Mouse (Mus musculus): ENCODE measurements around the gene Gar1. TPM values are rescaled to one million over a fixed set of nuclear protein-coding genes. Genes with fewer than 3 reads are reported as not detected.

Gene Gar1
- total RNA-seq (2023) = 10 to 100 TPM; 82.0 to 91.1 TPM

DNA sequence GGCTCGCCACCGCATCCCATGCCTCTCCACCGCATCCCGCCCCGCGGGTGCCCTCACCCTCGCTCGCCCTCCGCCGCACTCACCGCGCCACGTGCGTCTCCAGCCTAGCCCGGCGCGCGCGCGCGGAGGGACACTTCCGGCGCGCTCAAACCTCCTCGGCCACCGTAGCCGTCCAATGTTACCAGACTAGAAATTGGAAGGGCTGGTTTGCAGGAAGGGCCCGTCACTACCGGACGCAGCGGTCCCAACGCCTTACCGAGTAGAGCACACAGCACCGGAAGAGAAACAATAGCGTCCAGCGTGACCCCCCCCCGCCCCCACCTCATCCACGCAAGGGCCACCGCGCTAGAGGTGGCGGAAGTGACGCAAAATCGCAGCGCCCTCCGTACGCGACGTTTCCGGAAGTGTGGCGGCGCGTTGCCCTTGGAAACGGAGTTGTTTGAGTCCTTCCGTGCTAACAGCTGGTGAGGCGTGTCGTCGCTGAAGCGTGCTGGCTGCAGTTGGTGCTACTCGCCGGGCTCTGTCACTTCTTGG is at the start of gene Gar1:
Gene Gar1 (minus strand): TSS at position 362 of the 534 bp plus-strand sequence.

DNA sequence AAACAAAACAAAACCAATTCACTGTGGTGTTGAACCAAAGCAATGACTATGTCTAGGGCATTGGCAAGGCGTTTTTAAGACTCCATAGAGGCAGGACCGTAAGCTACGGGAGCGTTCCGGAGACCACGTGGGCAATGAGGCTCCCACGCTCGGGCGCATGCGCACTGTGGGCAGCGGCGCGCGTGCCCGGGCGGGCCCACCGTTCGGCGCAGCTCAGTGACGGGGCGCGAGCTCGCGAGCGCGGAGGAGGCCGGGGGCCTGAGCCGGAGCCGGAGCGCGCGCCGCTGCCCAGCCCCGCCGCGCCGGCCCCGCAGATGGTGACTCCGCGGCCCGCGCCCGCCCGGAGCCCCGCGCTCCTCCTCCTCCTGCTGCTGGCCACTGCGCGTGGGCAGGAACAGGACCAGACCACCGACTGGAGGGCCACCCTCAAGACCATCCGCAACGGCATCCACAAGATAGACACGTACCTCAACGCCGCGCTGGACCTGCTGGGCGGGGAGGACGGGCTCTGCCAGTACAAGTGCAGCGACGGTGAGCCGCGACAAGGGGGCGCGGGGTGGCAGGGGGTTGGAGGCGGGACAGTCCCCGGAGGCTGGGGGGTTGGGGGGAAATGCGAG is 47.3 kb upstream of the Gar1 start, which contains the start of gene Pla2g12a:
Gene Pla2g12a (plus strand): TSS at position 202 of the 617 bp plus-strand sequence.

DNA sequence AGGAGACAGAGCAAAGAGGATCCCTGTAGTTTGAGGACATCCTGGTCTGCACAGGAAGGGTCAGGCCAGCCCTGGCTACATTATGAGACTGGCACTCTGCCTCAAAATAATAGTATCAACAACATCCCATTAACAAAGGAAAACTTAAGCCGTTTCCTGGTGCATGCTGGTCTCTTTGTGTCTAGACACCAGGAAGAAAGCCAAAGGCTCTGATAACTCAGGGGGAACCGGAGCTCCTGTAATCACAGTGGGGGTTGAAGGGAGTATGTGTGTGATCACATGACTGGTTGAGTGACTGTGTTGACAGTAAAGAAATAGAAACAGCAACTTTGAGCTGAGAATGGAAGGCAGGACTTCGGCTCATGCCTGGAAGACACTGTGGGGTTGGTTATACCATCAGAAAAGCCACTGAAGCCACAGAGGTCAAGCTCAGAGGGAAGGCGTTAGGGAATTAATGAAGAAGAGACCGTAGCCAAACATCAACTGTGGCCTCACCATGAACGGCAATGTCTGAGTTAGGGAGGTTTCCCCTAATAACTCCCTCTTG is 4.3 kb upstream of the Gar1 start, which contains the start of gene Cfi:
Gene Cfi (plus strand): TSS at position 497 of the 547 bp plus-strand sequence.

DNA sequence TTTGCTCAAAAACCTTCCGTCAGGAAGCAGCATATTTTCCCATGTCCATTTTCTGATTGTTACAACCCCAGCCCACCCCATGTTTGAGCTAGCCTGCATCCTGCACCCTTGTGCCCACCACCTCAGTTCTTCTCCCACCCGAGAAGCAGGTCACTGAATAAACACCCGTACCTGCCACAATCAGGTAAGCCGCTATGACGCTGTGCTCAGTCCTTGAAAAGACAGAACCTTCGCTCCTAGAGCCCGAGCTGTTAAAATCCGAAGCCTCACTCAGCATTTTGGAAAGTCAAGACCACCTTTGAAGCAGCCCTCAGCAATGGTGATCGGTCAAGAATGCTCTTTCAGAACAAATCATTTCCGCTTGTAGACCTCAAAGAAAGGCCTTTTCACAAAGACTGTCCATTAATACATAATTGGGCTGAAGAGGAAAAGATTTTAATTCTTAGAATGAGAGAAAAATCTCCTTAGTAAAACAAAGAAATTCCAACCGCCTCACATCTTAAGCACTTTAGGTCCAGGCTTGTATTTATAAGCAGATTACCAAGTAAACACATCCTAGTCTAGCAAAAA is 8.9 kb downstream of the Gar1 start, which contains the start of gene Rrh:
Gene Rrh (minus strand): TSS at position 382 of the 570 bp plus-strand sequence.

DNA sequence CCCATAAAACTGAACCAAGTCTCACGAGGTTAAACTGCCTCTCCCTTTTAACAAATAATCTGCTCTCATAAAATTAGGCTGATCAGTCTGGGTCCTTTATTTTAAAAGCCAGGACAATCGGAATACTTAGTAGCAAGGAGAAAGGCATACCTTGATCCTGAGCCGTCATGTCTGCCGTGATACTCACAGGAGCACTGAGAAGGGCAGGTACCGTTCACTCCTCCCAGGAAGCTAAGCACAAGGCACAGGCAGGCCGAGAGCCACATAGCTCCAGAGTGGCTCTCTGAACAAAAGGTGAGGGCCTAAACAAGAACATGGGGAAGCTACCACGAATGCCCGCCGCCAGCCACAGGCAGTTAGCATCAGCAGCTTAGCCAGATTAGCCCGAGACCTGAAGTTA is 27.4 kb downstream of the Gar1 start, which contains the start of gene Lrit3:
Gene Lrit3 (minus strand): TSS at position 266 of the 400 bp plus-strand sequence.

Other genes starting within 250 kb of the Gar1 start
- 1 to 10 TPM; 1.5 to 4.0 TPM for gene Egf, start 76.1 kb downstream of the Gar1 start, total RNA-seq (2023)
- not detected for gene Lrit3, start 27.4 kb downstream of the Gar1 start, total RNA-seq (2023)
- 1 to 10 TPM; 2.5 to 4.3 TPM for gene Rrh, start 8.8 kb downstream of the Gar1 start, total RNA-seq (2023)
- not detected for gene Cfi, start 4.5 kb upstream of the Gar1 start, total RNA-seq (2023)
- 10 to 100 TPM in 1 of 2 experiments, 1 to 10 TPM in 1; 9.7 to 13.0 TPM for gene Pla2g12a, start 47.2 kb upstream of the Gar1 start, total RNA-seq (2023)
- gene Casp6, start 70.0 kb upstream of the Gar1 start, total RNA-seq (2023) = 10 to 100 TPM; 17.7 to 22.6 TPM
- gene Mcub, start 138.8 kb upstream of the Gar1 start, total RNA-seq (2023) = 1 to 10 TPM; 2.0 to 2.7 TPM
- gene Sec24b, start 230.2 kb upstream of the Gar1 start, total RNA-seq (2023) = 100 to 1,000 TPM; 145 to 147 TPM

Data from T-cell, adult 66 days (primary cell).